9 mouse cellular contexts compared by ENCODE assay signal in genomic region chr17:29888981-29889980, GRCm38 (mm10).
DNase-seq lines count a peak whose midpoint lies in the region; ATAC-seq and TF ChIP-seq lines count a peak whose summit lies in the region.
"Had no signal": no experiment of that assay in that cellular context is flagged by ENCODE, and none has a peak within 500 bp of the region (broad histone marks: within the 10 kb centered on the region; RNA-seq: fewer than 3 reads in every experiment).

No protein-coding gene starts in this region.

- H3K4me2 ChIP-seq in kidney, embryonic 14.5 days (replicated peaks; ENCODE audit: low read depth, low read length): peak overlapping the region; percentile 100
- H3K4me2 ChIP-seq in heart, embryonic 16.5 days (ENCODE audit: low read depth, low read length): peak overlapping the region; percentile 98

- no peak for DNase-seq in kidney, adult 11 months
- peak; percentile 74 to 82 for DNase-seq in layer of hippocampus, postnatal 10 days (ENCODE audit: low spot score in 2 of 2)

- no peak for ATAC-seq in kidney, embryonic 14.5 days (ENCODE audit: low FRiP score, low TSS enrichment)
- peak; percentile 15; the same call in 1 of the 2 replicates for ATAC-seq in heart, embryonic 16.5 days (replicated peaks; ENCODE audit: extremely low read depth, insufficient read depth, low FRiP score)
- peak; percentile 46 for ATAC-seq in megakaryocyte-erythroid progenitor cell, adult 5-6 weeks (replicated peaks; ENCODE audit: low FRiP score, low TSS enrichment, poor library complexity, severe bottlenecking)

- no peaks in the 10 kb centered on the region for H3K36me3 ChIP-seq in kidney, embryonic 14.5 days (ENCODE audit: control insufficient read depth, insufficient read depth, low read length)
- no peaks in the 10 kb centered on the region for H3K36me3 ChIP-seq in heart, embryonic 16.5 days (ENCODE audit: control insufficient read depth, insufficient read depth)
- H3K36me3 ChIP-seq in small intestine, adult 2 months (ENCODE audit: control insufficient read depth, insufficient read depth, low read length): no peaks in the 10 kb centered on the region

- peaks cover 66% of the 10 kb centered on the region for H3K27me3 ChIP-seq in kidney, embryonic 14.5 days (ENCODE audit: control insufficient read depth, insufficient read depth, low read length)
- H3K27me3 ChIP-seq in heart, embryonic 16.5 days (ENCODE audit: control insufficient read depth, insufficient read depth, low read length): peaks cover 33% of the 10 kb centered on the region
- H3K27me3 ChIP-seq in small intestine, adult 2 months (ENCODE audit: control insufficient read depth, insufficient read depth, low read length): peaks cover 66% of the 10 kb centered on the region

- under 1% methylated on average over 67 of the region's 67 CpGs for WGBS in kidney, embryonic 14.5 days
- WGBS in bone marrow, adult 2 months: 1% methylated on average over 67 of the region's 67 CpGs
- 2% methylated on average over 67 of the region's 67 CpGs for WGBS in heart, embryonic 16.5 days
- WGBS in small intestine, adult 2 months: 2% methylated on average over 67 of the region's 67 CpGs

- peaks cover 11% of the 10 kb centered on the region for H3K4me1 ChIP-seq in kidney, embryonic 14.5 days (ENCODE audit: control insufficient read depth, insufficient read depth, low read length)
- H3K4me1 ChIP-seq in bone marrow, adult 2 months (ENCODE audit: control insufficient read depth, insufficient read depth, low read length): no peaks in the 10 kb centered on the region
- peaks cover 8% of the 10 kb centered on the region; the same call in 1 of the 2 replicates for H3K4me1 ChIP-seq in embryonic fibroblast, embryonic 13.5 days (ENCODE audit: control insufficient read depth, insufficient read depth, low read length)
- H3K4me1 ChIP-seq in heart, embryonic 16.5 days (ENCODE audit: control insufficient read depth, insufficient read depth, low read length): peaks cover 17% of the 10 kb centered on the region
- H3K4me1 ChIP-seq in small intestine, adult 2 months (ENCODE audit: control insufficient read depth, insufficient read depth, insufficient read length, low read length): peaks cover 12% of the 10 kb centered on the region

- no peak overlapping the region for H3K27ac ChIP-seq in kidney, embryonic 14.5 days (ENCODE audit: low read depth, low read length)
- H3K27ac ChIP-seq in bone marrow, adult 2 months (ENCODE audit: control insufficient read depth, insufficient read depth, low read depth, low read length, poor library complexity): peak overlapping the region; percentile 9; the same call in 1 of the 2 replicates
- no peak overlapping the region for H3K27ac ChIP-seq in embryonic fibroblast, embryonic 13.5 days (ENCODE audit: insufficient read depth, low read length)
- H3K27ac ChIP-seq in heart, embryonic 16.5 days (ENCODE audit: low read length): no peak overlapping the region
- H3K27ac ChIP-seq in small intestine, adult 2 months (ENCODE audit: insufficient read depth, low read depth, low read length): no peak overlapping the region
- H3K27ac ChIP-seq: macrophage had no signal

- no peak for TF ChIP-seq CTCF in bone marrow, adult 2 months (IDR thresholded peaks at IDR 0.05; ENCODE audit: control insufficient read depth, insufficient read depth, low read length)
- TF ChIP-seq CTCF in embryonic fibroblast, embryonic 13.5 days (IDR thresholded peaks at IDR 0.05; ENCODE audit: borderline replicate concordance, insufficient read depth, low read length): no peak
- no peak for TF ChIP-seq CTCF in small intestine, adult 2 months (IDR thresholded peaks at IDR 0.05; ENCODE audit: extremely low read depth, insufficient read length, insufficient replicate concordance, low read depth, low read length)

- H3K9me3 ChIP-seq in kidney, embryonic 14.5 days (ENCODE audit: control insufficient read depth, low read length): no peaks in the 10 kb centered on the region
- no peaks in the 10 kb centered on the region for H3K9me3 ChIP-seq in heart, embryonic 16.5 days (replicated peaks; ENCODE audit: control insufficient read depth, low read length)

- H3K4me3 ChIP-seq in kidney, embryonic 14.5 days (ENCODE audit: low read length): peak overlapping the region; percentile 66
- H3K4me3 ChIP-seq in bone marrow, adult 2 months (replicated peaks; ENCODE audit: control insufficient read depth, low read depth, low read length): no peak overlapping the region
- H3K4me3 ChIP-seq in embryonic fibroblast, embryonic 13.5 days (ENCODE audit: insufficient read depth, low read length): peak overlapping the region; percentile 56
- H3K4me3 ChIP-seq in heart, embryonic 16.5 days (ENCODE audit: low read length): peak overlapping the region; percentile 75
- peak overlapping the region; percentile 12; the same call in 1 of the 2 replicates for H3K4me3 ChIP-seq in small intestine, adult 2 months (ENCODE audit: low read depth, low read length)

- no peak for TF ChIP-seq POLR2A in bone marrow, adult 2 months (IDR thresholded peaks at IDR 0.05; ENCODE audit: borderline replicate concordance, control insufficient read depth, low read depth, low read length)
- no peak for TF ChIP-seq POLR2A in embryonic fibroblast, embryonic 13.5 days (IDR thresholded peaks at IDR 0.05; ENCODE audit: low read depth, low read length)
- TF ChIP-seq POLR2A in small intestine, adult 2 months (IDR thresholded peaks at IDR 0.05; ENCODE audit: low read depth, low read length): no peak

- H3K9ac ChIP-seq in kidney, embryonic 14.5 days (ENCODE audit: low read depth, low read length): peak overlapping the region; percentile 66
- H3K9ac ChIP-seq in heart, embryonic 16.5 days (ENCODE audit: low read length): peak overlapping the region; percentile 83
